Mouse (Mus musculus): ENCODE data around the gene Fmod.

DNA sequence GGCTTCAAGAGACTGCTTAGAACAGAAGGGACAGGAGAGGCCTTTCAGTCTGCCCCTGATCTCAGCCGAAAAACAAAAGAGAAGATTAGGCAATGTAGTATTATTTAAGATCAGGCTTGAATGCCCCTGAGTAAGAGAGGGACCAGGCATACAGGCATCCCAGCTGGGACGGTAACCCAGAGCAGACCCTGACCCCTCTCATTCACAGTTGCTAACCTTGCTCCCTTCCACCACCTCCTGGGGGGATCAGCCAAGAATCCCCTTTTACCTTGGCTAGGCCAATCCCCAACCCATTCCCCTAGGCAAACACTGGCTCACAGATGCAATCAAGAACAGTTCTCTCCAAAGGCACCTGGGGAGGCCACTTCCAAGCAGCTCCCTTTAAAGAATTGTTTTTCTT lies 39.7 kb downstream of the Fmod start:
- TF ChIP-seq CTCF (IDR thresholded peaks at IDR 0.05; ENCODE audit: insufficient read depth, low read depth, low read length) (no peak), POLR2A (IDR thresholded peaks at IDR 0.05; ENCODE audit: insufficient read depth, low read depth, low read length) (no peak)

Data from olfactory bulb, adult 2 months (tissue).